Mouse (Mus musculus) limb, embryonic 13.5 days (tissue): ENCODE measurements around the gene Tmod3. TPM values are rescaled to one million over a fixed set of nuclear protein-coding genes. Genes with fewer than 3 reads are reported as not detected.

Source experiments
- ATAC-seq: fragments of 200-750 bp; cut with Nextera tagmentation; 2 replicates; pipeline ENCODE4 v1.8.0; 2017; ENCODE audit warnings: low read depth, moderate number of reproducible peaks, moderate TSS enrichment; ENCODE audit not compliant: low FRiP score
- H3K27ac ChIP-seq: fragments of 300-500 bp; sonication (generic); 2 replicates; pipeline ENCODE4 v1.5.1; 2015; ENCODE audit warnings: inconsistent platforms, mild to moderate bottlenecking, moderate library complexity
- H3K27me3 ChIP-seq: fragments of 300-500 bp; sonication (generic); 2 replicates; pipeline ENCODE4 v1.6.1; 2015; ENCODE audit warnings: mild to moderate bottlenecking, inconsistent platforms
- H3K36me3 ChIP-seq: fragments of 300-500 bp; sonication (generic); 2 replicates; pipeline ENCODE4 v1.6.1; 2015; ENCODE audit warnings: inconsistent platforms, mild to moderate bottlenecking, moderate library complexity
- H3K4me1 ChIP-seq: fragments of 300-500 bp; sonication (generic); 2 replicates; pipeline ENCODE4 v1.6.1; 2015; ENCODE audit warnings: inconsistent platforms
- H3K4me2 ChIP-seq: fragments of 300-500 bp; sonication (generic); replicated peaks from 2 replicates; pipeline ENCODE4 v1.6.1; 2015; ENCODE audit warnings: inconsistent platforms, mild to moderate bottlenecking, moderate library complexity
- H3K4me3 ChIP-seq: fragments of 300-500 bp; sonication (generic); 2 replicates; pipeline ENCODE4 v1.5.1; 2015; ENCODE audit warnings: moderate library complexity, mild to moderate bottlenecking, inconsistent platforms
- H3K9ac ChIP-seq: fragments of 300-500 bp; sonication (generic); 2 replicates; pipeline ENCODE4 v1.6.1; 2015; ENCODE audit warnings: mild to moderate bottlenecking, inconsistent platforms
- H3K9me3 ChIP-seq: fragments of 300-500 bp; sonication (generic); 2 replicates; pipeline ENCODE4 v1.6.1; 2016; ENCODE audit warnings: inconsistent platforms
- WGBS: fragments of 180-500 bp; shearing (Covaris S2); methylation state at CpG from one replicate; pipeline ENCODE4 v1.1.7; 2015; 5-methylcytosine and 5-hydroxymethylcytosine counted together
- polyA plus RNA-seq: library from polyadenylated mRNA; unstranded; fragments of >200 nt; fragmentation: Nextera tagmentation; extraction: Ambion mirVana; gene quantifications from 2 replicates; pipeline ENCODE4 v1.2.1, GENCODE M21; 2015

The Tmod3 gene
- polyA plus RNA-seq = 105 and 111 TPM in 2 replicates

- WGBS = 2% methylated on average over 21 of the region's 21 CpGs
- H3K4me1 ChIP-seq = peaks cover 15% of the 10 kb centered on the region
- H3K36me3 ChIP-seq = no peaks in the 10 kb centered on the region
- H3K4me2 ChIP-seq = peak within 1 kb of the TSS; percentile 89
- peak within 1 kb of the TSS; percentile 94 for H3K4me3 ChIP-seq
- H3K9me3 ChIP-seq = no peaks in the 10 kb centered on the region
- ATAC-seq = peak; percentile 97
- peak within 1 kb of the TSS; percentile 90 for H3K9ac ChIP-seq
- no peaks in the 10 kb centered on the region for H3K27me3 ChIP-seq
- peak within 1 kb of the TSS; percentile 85 for H3K27ac ChIP-seq
These were observed at the start of gene Tmod3 for GRCm38 (mm10) chr9:75559512-75560012. Tmod3 (minus strand) TSS chr9:75559657.

DNA sequence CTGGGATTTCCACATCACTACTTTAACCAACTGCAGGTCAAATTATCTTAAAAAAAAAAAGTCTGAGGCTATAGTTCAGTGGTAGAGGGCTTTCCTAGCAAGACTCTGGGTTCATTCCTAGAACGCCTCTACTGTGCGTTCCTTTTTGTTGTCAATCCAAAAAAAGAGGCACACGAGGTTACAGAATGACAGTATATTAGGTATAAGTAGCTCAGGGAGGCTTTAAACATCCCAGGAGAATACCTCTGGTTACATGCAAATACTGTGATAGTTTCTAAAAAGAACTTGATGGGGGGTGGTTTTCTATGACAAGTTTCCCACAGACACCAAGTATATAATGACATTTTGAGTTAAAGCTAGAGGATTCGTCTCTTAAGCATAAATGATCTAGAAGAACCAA, 48.0 kb upstream of the Tmod3 start:
- ATAC-seq = no peak
- Histone ChIP-seq H3K36me3 (peaks cover 5% of the 10 kb centered on the region; the same call in 1 of the 2 replicates), H3K4me1 (peaks cover 3% of the 10 kb centered on the region; the same call in 1 of the 2 replicates), H3K9ac (no peak overlapping the region), H3K4me2 (no peak overlapping the region), H3K9me3 (no peaks in the 10 kb centered on the region), H3K4me3 (no peak overlapping the region), H3K27me3 (0 out of 2 replicates have a peak, but pooled peaks cover 5% of the 10 kb centered on the region), H3K27ac (no peak overlapping the region)
- 92% methylated on average over 4 of the region's 4 CpGs for WGBS

GRCm38 (mm10) chr9:75601510-75601909, 42.1 kb upstream of the Tmod3 start:
- WGBS = 31% methylated on average over 12 of the region's 12 CpGs
- H3K27me3 ChIP-seq = no peaks in the 10 kb centered on the region
- peaks cover 14% of the 10 kb centered on the region for H3K4me1 ChIP-seq
- no peak overlapping the region for H3K4me3 ChIP-seq
- H3K9ac ChIP-seq = no peak overlapping the region
- no peak overlapping the region for H3K27ac ChIP-seq
- H3K4me2 ChIP-seq = peak overlapping the region; percentile 36
- H3K9me3 ChIP-seq = no peaks in the 10 kb centered on the region
- 0 out of 2 replicates have a peak, but pooled peaks have one; percentile 36 for ATAC-seq
- peaks cover 5% of the 10 kb centered on the region; the same call in 1 of the 2 replicates for H3K36me3 ChIP-seq

- Histone ChIP-seq H3K27me3 (no peaks in the 10 kb centered on the region), H3K4me2 (no peak overlapping the region), H3K4me1 (peaks cover 14% of the 10 kb centered on the region), H3K9me3 (no peaks in the 10 kb centered on the region), H3K27ac (no peak overlapping the region), H3K36me3 (peaks cover 5% of the 10 kb centered on the region; the same call in 1 of the 2 replicates), H3K9ac (no peak overlapping the region), H3K4me3 (no peak overlapping the region)
- 78% methylated on average over 7 of the region's 7 CpGs for WGBS
- ATAC-seq = no peak
These were observed 40.9 kb upstream of the Tmod3 start for GRCm38 (mm10) chr9:75600166-75600934.

- Histone ChIP-seq H3K27me3 (no peaks in the 10 kb centered on the region), H3K9ac (no peak overlapping the region), H3K4me3 (no peak overlapping the region), H3K9me3 (no peaks in the 10 kb centered on the region), H3K4me2 (no peak overlapping the region), H3K4me1 (peaks cover 14% of the 10 kb centered on the region), H3K36me3 (peaks cover under 1% of the 10 kb centered on the region; the same call in 1 of the 2 replicates), H3K27ac (no peak overlapping the region)
- 44% methylated on average over 5 of the region's 5 CpGs for WGBS
- peak; percentile 44; the same call in 1 of the 2 replicates for ATAC-seq
These were observed 39.9 kb upstream of the Tmod3 start for GRCm38 (mm10) chr9:75599191-75599841.

- Histone ChIP-seq H3K4me3 (no peak overlapping the region), H3K9ac (no peak overlapping the region), H3K36me3 (peaks cover 10% of the 10 kb centered on the region), H3K9me3 (no peaks in the 10 kb centered on the region), H3K27ac (no peak overlapping the region), H3K4me1 (peaks cover 14% of the 10 kb centered on the region), H3K4me2 (no peak overlapping the region), H3K27me3 (no peaks in the 10 kb centered on the region)
- ATAC-seq = no peak
- 86% methylated on average over 4 of the region's 4 CpGs for WGBS
These were observed 38.1 kb upstream of the Tmod3 start for GRCm38 (mm10) chr9:75597596-75597995.

- Histone ChIP-seq H3K36me3 (peaks cover 14% of the 10 kb centered on the region), H3K9ac (no peak overlapping the region), H3K4me3 (no peak overlapping the region), H3K4me2 (no peak overlapping the region), H3K4me1 (peaks cover 14% of the 10 kb centered on the region), H3K27ac (no peak overlapping the region), H3K9me3 (no peaks in the 10 kb centered on the region), H3K27me3 (no peaks in the 10 kb centered on the region)
- 87% methylated on average over 13 of the region's 13 CpGs for WGBS
- ATAC-seq = no peak
These were observed 37.6 kb upstream of the Tmod3 start for GRCm38 (mm10) chr9:75597036-75597435.

GRCm38 (mm10) chr9:75593481-75593880, 34.0 kb upstream of the Tmod3 start:
- WGBS = 86% methylated on average over 5 of the region's 5 CpGs
- H3K9ac ChIP-seq = no peak overlapping the region
- H3K4me1 ChIP-seq = no peaks in the 10 kb centered on the region
- no peaks in the 10 kb centered on the region for H3K9me3 ChIP-seq
- H3K36me3 ChIP-seq = peaks cover 26% of the 10 kb centered on the region
- H3K27me3 ChIP-seq = no peaks in the 10 kb centered on the region
- H3K4me3 ChIP-seq = no peak overlapping the region
- H3K4me2 ChIP-seq = no peak overlapping the region
- H3K27ac ChIP-seq = no peak overlapping the region
- ATAC-seq = no peak

- H3K4me1 ChIP-seq = no peaks in the 10 kb centered on the region
- no peak overlapping the region for H3K27ac ChIP-seq
- no peaks in the 10 kb centered on the region for H3K9me3 ChIP-seq
- WGBS = 83% methylated on average over 15 of the region's 15 CpGs
- H3K36me3 ChIP-seq = peaks cover 36% of the 10 kb centered on the region
- no peaks in the 10 kb centered on the region for H3K27me3 ChIP-seq
- no peak overlapping the region for H3K4me2 ChIP-seq
- ATAC-seq = no peak
- no peak overlapping the region for H3K9ac ChIP-seq
- no peak overlapping the region for H3K4me3 ChIP-seq
These were observed 30.7 kb upstream of the Tmod3 start for GRCm38 (mm10) chr9:75589850-75590790.

DNA sequence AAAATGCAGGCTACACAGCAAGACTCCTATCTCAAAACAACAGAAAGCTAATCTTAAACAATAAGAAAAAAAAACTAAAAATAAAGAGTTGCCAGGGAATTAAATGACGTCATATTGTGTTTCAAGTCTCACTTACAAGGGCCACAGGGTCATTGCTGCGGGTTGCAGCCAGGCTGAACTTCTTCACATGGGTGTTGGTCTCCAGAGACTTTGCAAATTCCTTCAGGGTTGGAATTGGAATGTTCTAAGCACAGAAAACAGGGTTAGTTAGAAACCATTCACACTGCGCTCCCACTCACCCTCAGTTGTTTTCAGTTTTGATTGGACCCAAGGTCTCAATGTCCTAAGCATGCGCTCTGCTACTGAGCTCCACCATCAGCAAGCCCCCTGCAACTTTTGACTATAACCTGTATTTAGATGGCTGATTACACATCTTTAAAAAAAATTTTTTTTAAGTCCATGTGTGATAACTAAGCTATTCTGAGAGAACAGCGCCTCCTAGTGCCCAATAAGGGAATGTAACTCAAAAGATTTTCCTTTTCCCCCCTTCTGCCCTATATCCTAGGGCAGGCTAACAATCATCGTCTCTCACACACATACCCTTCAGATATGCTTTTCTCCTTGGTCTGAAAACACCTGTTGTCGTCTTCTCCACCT, 22.4 kb upstream of the Tmod3 start:
- peaks cover 15% of the 10 kb centered on the region for H3K36me3 ChIP-seq
- 59% methylated on average over 7 of the region's 7 CpGs for WGBS
- no peaks in the 10 kb centered on the region for H3K9me3 ChIP-seq
- no peaks in the 10 kb centered on the region for H3K4me1 ChIP-seq
- ATAC-seq = no peak
- H3K27ac ChIP-seq = no peak overlapping the region
- H3K27me3 ChIP-seq = no peaks in the 10 kb centered on the region
- no peak overlapping the region for H3K4me3 ChIP-seq
- H3K9ac ChIP-seq = no peak overlapping the region
- no peak overlapping the region for H3K4me2 ChIP-seq

DNA sequence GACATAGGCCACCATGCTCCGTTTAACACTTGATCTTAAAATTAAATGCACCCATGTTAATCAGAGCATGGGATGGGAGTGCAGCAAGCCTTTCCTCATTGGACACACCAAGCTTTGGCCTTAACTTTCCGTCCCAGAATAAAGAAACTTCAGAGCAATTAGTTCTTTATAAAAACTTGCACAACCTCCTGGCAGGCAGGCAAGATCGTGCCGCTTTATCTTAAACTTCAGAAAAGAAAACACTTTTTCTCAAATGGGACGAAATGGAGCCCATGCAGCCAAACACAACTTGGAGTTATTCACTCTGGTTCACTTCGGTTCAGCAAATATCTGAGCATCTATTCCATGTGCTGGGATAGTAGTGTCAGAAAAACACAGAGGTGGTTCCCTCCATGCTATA, 19.9 kb upstream of the Tmod3 start:
- H3K4me3 ChIP-seq = no peak overlapping the region
- ATAC-seq = no peak
- peaks cover 21% of the 10 kb centered on the region for H3K36me3 ChIP-seq
- no peak overlapping the region for H3K9ac ChIP-seq
- H3K4me1 ChIP-seq = no peaks in the 10 kb centered on the region
- 88% methylated on average over 6 of the region's 6 CpGs for WGBS
- 0 out of 2 replicates have a peak, but pooled peaks cover 3% of the 10 kb centered on the region for H3K9me3 ChIP-seq
- no peaks in the 10 kb centered on the region for H3K27me3 ChIP-seq
- no peak overlapping the region for H3K4me2 ChIP-seq
- no peak overlapping the region for H3K27ac ChIP-seq
